Mouse (Mus musculus) stomach, embryonic 14.5 days (tissue): ENCODE data around the gene Casd1. TPM values are rescaled to one million over a fixed set of nuclear protein-coding genes. Genes with fewer than 3 reads are reported as not detected.
"Not testable (repeated sequence)": the region's sequence is repeated elsewhere in the genome, so short reads cannot be mapped to it uniquely, and the experiment has no call there.

Experiments
- ATAC-seq: fragments of 200-750 bp; cut with Nextera tagmentation; 2 replicates; pipeline ENCODE4 v1.8.0; 2017; ENCODE audit warnings: low read depth, moderate TSS enrichment; ENCODE audit not compliant: insufficient number of reproducible peaks, insufficient read depth, low FRiP score
- H3K27ac ChIP-seq: fragments of 300-500 bp; sonication (generic); 2 replicates; pipeline ENCODE4 v1.5.1; 2014; ENCODE audit warnings: mild to moderate bottlenecking, low read length, moderate library complexity, mixed read lengths
- H3K27me3 ChIP-seq: fragments of 300-500 bp; sonication (generic); 2 replicates; pipeline ENCODE4 v1.6.1; 2014; ENCODE audit warnings: low read length, control low read depth, mixed read lengths; ENCODE audit not compliant: control insufficient read depth, insufficient read depth
- H3K36me3 ChIP-seq: fragments of 300-500 bp; sonication (generic); 2 replicates; pipeline ENCODE4 v1.6.1; 2014; ENCODE audit warnings: mild to moderate bottlenecking, control low read depth, low read length, moderate library complexity, mixed read lengths; ENCODE audit not compliant: control insufficient read depth, insufficient read depth
- H3K4me1 ChIP-seq: fragments of 300-500 bp; sonication (generic); 2 replicates; pipeline ENCODE4 v1.6.1; 2014; ENCODE audit warnings: low read length, control low read depth, mixed read lengths; ENCODE audit not compliant: control insufficient read depth, insufficient read depth
- H3K4me2 ChIP-seq: fragments of 300-500 bp; sonication (generic); replicated peaks from 2 replicates; pipeline ENCODE4 v1.6.1; 2014; ENCODE audit warnings: low read depth, low read length, control low read depth
- H3K4me3 ChIP-seq: fragments of 300-500 bp; sonication (generic); 2 replicates; pipeline ENCODE4 v1.5.1; 2014; ENCODE audit warnings: low read depth, low read length, control low read depth
- H3K9ac ChIP-seq: fragments of 300-500 bp; sonication (generic); replicated peaks from 2 replicates; pipeline ENCODE4 v1.6.1; 2014; ENCODE audit warnings: low read depth, mild to moderate bottlenecking, control low read depth, low read length, moderate library complexity, mixed read lengths
- H3K9me3 ChIP-seq: fragments of 300-500 bp; sonication (generic); 2 replicates; pipeline ENCODE4 v1.6.1; 2016; ENCODE audit warnings: low read depth, low read length, control low read depth; ENCODE audit not compliant: control insufficient read depth
- whole genome bisulfite sequencing: fragments of 180-500 bp; shearing (Covaris S2); extraction: QIAGEN DNeasy Blood & Tissue Kit; methylation state at CpG from one replicate; pipeline ENCODE4 v1.1.7; 2014; 5-methylcytosine and 5-hydroxymethylcytosine counted together
- polyA plus RNA-seq: library from polyadenylated mRNA; unstranded; fragments of >200 nt; fragmentation: Nextera tagmentation; extraction: Ambion mirVana; gene quantifications from 2 replicates; pipeline ENCODE4 v1.2.1, GENCODE M21; 2014

The Casd1 gene
- polyA plus RNA-seq, 1 experiment from 2014 or later, result 37.6 TPM

DNA sequence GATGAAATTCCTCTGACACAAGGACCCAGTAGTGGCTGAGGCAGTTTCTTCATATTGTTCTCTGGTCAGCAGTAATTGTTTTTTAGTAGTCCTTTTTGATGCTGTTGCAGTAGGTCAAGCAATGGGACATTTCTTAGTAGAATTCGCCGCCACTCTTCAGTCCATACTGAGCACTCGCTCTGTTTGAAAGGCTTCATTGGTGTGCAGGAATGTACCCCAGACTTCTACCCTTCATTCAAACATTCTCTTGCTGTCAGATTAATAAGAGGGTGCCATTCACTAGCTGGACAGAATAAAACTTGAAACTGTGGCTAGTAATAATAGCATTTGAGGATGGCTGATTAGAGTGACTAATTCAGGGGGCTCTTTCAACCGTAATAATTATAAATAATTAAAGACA, 32.5 kb downstream of the Casd1 start:
- H3K36me3 ChIP-seq, result peaks cover 5% of the 10 kb centered on the region; the same call in 1 of the 2 replicates
- 86% methylated on average over 4 of the region's 4 CpGs for WGBS
- H3K4me1 ChIP-seq, result no peaks in the 10 kb centered on the region
- H3K27ac ChIP-seq, result no peak overlapping the region
- H3K9ac ChIP-seq, result no peak overlapping the region
- no peaks in the 10 kb centered on the region for H3K27me3 ChIP-seq
- ATAC-seq, result no peak
- H3K4me2 ChIP-seq, result no peak overlapping the region
- no peaks in the 10 kb centered on the region for H3K9me3 ChIP-seq
- H3K4me3 ChIP-seq, result no peak overlapping the region

DNA sequence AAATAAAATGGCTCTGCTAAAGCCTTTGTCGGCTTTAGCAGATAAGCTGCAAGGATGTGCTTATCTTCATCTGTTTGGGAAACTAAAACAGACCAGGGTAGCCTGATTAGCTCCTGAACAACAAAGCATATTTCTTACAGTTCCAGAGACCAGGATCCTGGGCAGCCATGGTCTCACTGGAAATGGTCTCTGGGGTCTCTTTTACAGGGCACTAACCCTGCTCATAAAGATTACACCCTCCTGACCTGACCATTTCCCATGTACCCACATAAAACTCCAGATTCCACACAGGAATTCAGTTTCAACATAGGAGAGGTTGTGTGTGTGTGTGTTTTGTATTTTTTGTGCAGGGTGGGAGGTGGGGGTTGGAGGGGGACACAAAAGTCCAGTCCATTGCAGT, 34.2 kb downstream of the Casd1 start:
- H3K4me2 ChIP-seq, result no peak overlapping the region
- WGBS, result 32% methylated on average over 1 of the region's 1 CpGs
- ATAC-seq, result no peak

DNA sequence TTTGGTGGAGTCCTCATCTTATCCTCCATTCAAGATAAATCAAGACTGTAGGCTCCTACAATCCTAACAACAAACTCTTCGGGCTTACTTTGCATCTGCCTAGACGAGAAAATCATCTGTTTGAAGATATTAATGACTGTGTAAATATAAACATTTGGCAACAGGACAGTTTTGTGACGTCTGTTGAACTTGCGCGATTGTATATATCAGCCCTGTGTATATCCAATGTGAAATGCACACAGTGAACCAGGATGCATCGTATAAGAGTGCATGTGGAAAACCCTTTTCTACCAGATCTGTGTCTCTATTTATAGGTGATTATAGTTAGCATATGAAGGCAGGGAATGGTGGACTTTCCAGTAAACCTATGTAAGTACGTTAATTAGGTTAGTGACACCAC, 41.4 kb downstream of the Casd1 start:
- H3K4me2 ChIP-seq, result no peak overlapping the region
- H3K27me3 ChIP-seq, result no peaks in the 10 kb centered on the region
- no peak for ATAC-seq
- H3K9ac ChIP-seq, result no peak overlapping the region
- H3K4me1 ChIP-seq, result no peaks in the 10 kb centered on the region
- H3K27ac ChIP-seq, result no peak overlapping the region
- no peaks in the 10 kb centered on the region for H3K9me3 ChIP-seq
- H3K4me3 ChIP-seq, result no peak overlapping the region
- H3K36me3 ChIP-seq, result no peaks in the 10 kb centered on the region; the same call in 1 of the 2 replicates
- WGBS, result 71% methylated on average over 7 of the region's 7 CpGs

More for the DNA sequence above, 34.2 kb downstream of the Casd1 start:
- Histone ChIP-seq H3K4me1 (no peaks in the 10 kb centered on the region), H3K9me3 (no peaks in the 10 kb centered on the region), H3K36me3 (peaks cover 5% of the 10 kb centered on the region; the same call in 1 of the 2 replicates), H3K9ac (no peak overlapping the region), H3K4me3 (no peak overlapping the region), H3K27me3 (no peaks in the 10 kb centered on the region), H3K27ac (no peak overlapping the region)

DNA sequence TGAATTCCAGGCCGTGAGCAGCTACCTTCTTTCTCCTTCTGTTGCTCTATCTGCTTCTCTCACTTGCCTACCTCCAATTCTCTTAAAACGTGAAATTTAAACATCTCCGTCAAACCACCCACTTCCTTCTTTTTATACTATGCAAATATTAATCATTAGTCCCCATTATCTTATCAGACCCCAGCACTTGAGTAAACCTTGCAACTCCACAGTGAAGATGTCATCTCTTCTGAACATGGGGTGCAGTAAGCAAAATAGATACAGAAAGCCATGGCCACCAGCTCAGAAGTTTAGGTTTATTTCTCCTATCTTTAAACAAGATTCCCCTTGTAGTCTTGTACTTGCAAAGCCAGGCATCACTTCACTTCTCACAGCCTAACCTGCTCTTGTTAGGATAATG, 46.7 kb downstream of the Casd1 start:
- Histone ChIP-seq H3K36me3 (no peaks in the 10 kb centered on the region), H3K4me1 (no peaks in the 10 kb centered on the region), H3K4me2 (no peak overlapping the region), H3K4me3 (no peak overlapping the region), H3K9ac (no peak overlapping the region), H3K27me3 (no peaks in the 10 kb centered on the region), H3K9me3 (no peaks in the 10 kb centered on the region), H3K27ac (no peak overlapping the region)
- WGBS, result 48% methylated on average over 3 of the region's 3 CpGs
- ATAC-seq, result no peak

DNA sequence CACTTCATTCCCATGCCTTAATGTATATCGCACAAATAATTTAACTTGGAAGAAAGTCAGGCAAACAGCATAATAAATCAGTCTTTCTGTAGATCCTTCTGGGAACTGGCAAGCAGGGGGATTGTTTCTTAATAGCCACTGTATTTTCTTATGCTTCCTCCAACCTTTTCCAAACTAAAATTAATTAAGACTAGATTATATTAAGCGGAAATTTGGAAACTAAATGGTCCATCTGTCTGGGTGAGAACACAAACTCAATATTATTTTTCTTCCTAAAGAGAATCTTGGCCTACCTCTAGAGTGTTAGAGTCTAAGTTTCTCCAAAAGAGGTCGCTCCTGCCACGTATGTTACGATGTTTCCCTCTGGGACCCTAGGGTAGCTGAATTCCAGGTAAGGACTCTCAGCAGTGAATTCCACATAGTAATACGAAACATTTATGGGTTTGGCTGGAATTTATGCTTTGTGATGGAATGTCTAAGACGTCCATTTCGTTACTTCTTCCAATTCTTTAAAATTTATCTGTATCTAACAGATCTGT, 52.0 kb downstream of the Casd1 start:
- Histone ChIP-seq H3K4me2 (no peak overlapping the region), H3K4me1 (no peaks in the 10 kb centered on the region), H3K9me3 (no peaks in the 10 kb centered on the region), H3K36me3 (no peaks in the 10 kb centered on the region), H3K27ac (no peak overlapping the region), H3K4me3 (no peak overlapping the region), H3K27me3 (no peaks in the 10 kb centered on the region), H3K9ac (no peak overlapping the region)
- no peak for ATAC-seq
- WGBS, result 81% methylated on average over 8 of the region's 8 CpGs

DNA sequence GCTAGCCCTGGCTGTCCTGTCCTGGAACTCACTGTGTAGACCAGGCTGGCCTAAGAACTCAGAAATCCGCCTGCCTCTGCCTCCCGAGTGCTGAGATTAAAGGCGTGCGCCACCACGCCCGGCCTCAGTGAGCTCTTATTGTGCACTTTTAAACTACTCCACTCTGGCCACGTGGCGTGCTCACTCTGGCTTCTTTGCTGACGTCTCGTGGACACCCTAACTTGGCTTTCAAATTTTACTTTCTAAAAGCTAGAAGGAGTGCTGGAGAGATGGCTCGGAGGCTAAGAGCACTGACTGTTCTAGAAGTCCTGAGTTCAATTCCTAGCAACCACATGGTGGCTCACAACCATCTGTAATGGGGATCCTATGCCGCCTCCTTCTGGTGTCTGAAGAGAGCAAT, 53.1 kb downstream of the Casd1 start:
- H3K9me3 ChIP-seq, H3K9ac ChIP-seq, H3K4me2 ChIP-seq, H3K27me3 ChIP-seq, ATAC-seq, H3K36me3 ChIP-seq, H3K27ac ChIP-seq, H3K4me1 ChIP-seq, H3K4me3 ChIP-seq: not testable (repeated sequence)
- 94% methylated on average over 12 of the region's 12 CpGs for WGBS

DNA sequence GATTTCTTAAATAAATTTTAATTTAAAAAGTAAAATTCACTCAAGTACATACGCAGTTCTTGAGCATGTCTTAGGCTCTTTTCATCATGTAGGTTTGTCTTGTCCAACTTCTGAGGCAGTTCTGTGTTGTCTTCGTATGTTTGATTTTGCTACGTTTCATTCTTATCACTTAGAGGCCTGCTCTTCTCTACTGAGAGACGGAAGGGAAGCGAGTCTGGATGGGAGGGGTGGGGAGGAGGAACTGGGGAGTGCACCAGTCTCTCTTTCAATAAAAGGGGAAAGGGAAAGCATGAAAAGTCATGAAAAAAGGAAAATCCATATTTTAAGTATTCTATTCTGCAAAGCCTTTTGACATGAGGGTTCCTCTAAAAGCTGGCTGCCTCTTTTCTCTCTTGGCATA, 54.8 kb downstream of the Casd1 start:
- no peaks in the 10 kb centered on the region for H3K4me1 ChIP-seq
- no peaks in the 10 kb centered on the region for H3K9me3 ChIP-seq
- 34% methylated on average over 5 of the region's 5 CpGs for WGBS
- H3K9ac ChIP-seq, result no peak overlapping the region
- H3K4me2 ChIP-seq, result no peak overlapping the region
- H3K4me3 ChIP-seq, result no peak overlapping the region
- H3K27ac ChIP-seq, result no peak overlapping the region
- ATAC-seq, result no peak
- no peaks in the 10 kb centered on the region for H3K27me3 ChIP-seq
- H3K36me3 ChIP-seq, result no peaks in the 10 kb centered on the region

DNA sequence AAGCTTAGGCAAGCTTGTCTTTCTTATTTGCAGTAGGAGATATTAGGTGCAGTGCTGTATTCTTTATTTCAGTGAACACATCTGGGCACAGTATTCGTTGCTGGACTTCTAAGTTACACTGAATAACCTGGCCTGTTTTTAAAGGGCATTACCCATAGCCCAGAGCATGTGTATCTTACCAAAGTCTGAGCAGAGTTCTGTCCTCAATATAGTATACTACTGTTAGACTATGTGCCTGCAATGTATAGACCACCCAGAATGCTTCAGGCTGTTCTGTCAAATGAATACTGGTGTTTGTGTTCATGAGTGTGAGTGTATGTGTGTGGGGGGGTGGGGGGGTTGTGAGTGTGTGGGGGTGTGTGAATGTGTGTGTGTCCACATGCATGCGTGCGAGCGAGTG, 55.3 kb downstream of the Casd1 start:
- H3K27me3 ChIP-seq, result no peaks in the 10 kb centered on the region
- ATAC-seq, result no peak
- H3K4me2 ChIP-seq, result no peak overlapping the region
- H3K4me1 ChIP-seq, result no peaks in the 10 kb centered on the region
- 84% methylated on average over 4 of the region's 4 CpGs for WGBS
- H3K27ac ChIP-seq, result no peak overlapping the region
- H3K4me3 ChIP-seq, result no peak overlapping the region
- H3K9ac ChIP-seq, result no peak overlapping the region
- no peaks in the 10 kb centered on the region for H3K36me3 ChIP-seq
- H3K9me3 ChIP-seq, result no peaks in the 10 kb centered on the region

DNA sequence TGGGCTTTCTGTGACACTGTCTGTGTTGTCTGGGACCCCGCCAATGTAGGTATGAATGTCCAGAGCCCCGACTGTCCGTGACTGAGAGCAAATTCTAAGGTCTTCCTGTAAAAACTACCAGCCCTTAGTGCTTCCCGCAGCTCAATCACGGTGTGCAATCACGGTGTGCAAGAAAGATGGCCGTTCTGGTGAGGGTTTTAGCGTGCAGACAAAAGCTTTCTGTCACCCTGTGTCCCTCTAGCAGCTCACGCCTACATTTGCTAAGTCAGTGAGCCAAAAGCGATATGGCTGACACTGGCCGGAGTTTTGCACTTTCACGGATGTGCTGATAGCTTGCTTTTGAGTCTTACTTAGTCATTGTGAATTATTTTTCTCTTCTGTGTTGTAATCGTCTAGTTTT, 58.2 kb downstream of the Casd1 start:
- no peak for ATAC-seq
- Histone ChIP-seq H3K27ac (no peak overlapping the region), H3K9me3 (no peaks in the 10 kb centered on the region), H3K27me3 (no peaks in the 10 kb centered on the region), H3K4me2 (no peak overlapping the region), H3K4me1 (no peaks in the 10 kb centered on the region), H3K9ac (no peak overlapping the region), H3K4me3 (no peak overlapping the region), H3K36me3 (no peaks in the 10 kb centered on the region)
- 80% methylated on average over 13 of the region's 13 CpGs for WGBS
